Mouse (Mus musculus): ENCODE measurements around the gene Bhlhe23. TPM values are rescaled to one million over a fixed set of nuclear protein-coding genes. Genes with fewer than 3 reads are reported as not detected.

Gene Bhlhe23
- total and polyA plus RNA-seq, 3 experiments: not detected

GRCm38 (mm10) chr2:180748904-180749303 lies 27.8 kb downstream of the Bhlhe23 start:
- H3K27me3 ChIP-seq (replicated peaks): peaks cover 52% of the 10 kb centered on the region
- dilution Hi-C loops (cut with MboI; ENCODE audit: extremely low pct_ligation_motif_present, extremely low pct_unique_long_range_greater_than_20kb, low sequenced_read_pairs): no loop called here
- no peak overlapping the region for H3K27ac ChIP-seq (ENCODE audit: insufficient read depth, low read depth)
- TF ChIP-seq ELF1 (IDR thresholded peaks at IDR 0.05; ENCODE audit: low read depth, low read length): no peak
- no peak for TF ChIP-seq ZC3H11A (IDR thresholded peaks at IDR 0.05; ENCODE audit: low read depth, low read length)
- no peak for TF ChIP-seq MAX (IDR thresholded peaks at IDR 0.05; ENCODE audit: low read length)
- TF ChIP-seq CTCF (conservative IDR thresholded peaks at IDR 0.05 in 1 of 2, IDR thresholded peaks at IDR 0.05 in 1 of 2; ENCODE audit: low read depth in 2 of 2, low read length in 2 of 2): no peak
- TF ChIP-seq E2F4 (IDR thresholded peaks at IDR 0.05; ENCODE audit: insufficient replicate concordance, low read depth, low read length): no peak
- TF ChIP-seq USF2 (conservative IDR thresholded peaks at IDR 0.05; ENCODE audit: low read depth, low read length): no peak
- TF ChIP-seq RAD21 (IDR thresholded peaks at IDR 0.05; ENCODE audit: low read depth, low read length): no peak
- TF ChIP-seq MYC (IDR thresholded peaks at IDR 0.05; ENCODE audit: low read depth, low read length): no peak
- no peak for TF ChIP-seq CHD2 (IDR thresholded peaks at IDR 0.05; ENCODE audit: low read length)
- TF ChIP-seq TBP (conservative IDR thresholded peaks at IDR 0.05; ENCODE audit: low read depth, low read length): no peak
- TF ChIP-seq UBTF (IDR thresholded peaks at IDR 0.05; ENCODE audit: low read depth, low read length): no peak
- no peaks in the 10 kb centered on the region for H3K79me2 ChIP-seq (replicated peaks; ENCODE audit: control insufficient read depth, extremely low read depth, insufficient read depth, poor library complexity, severe bottlenecking)
- no peak overlapping the region for H3K4me2 ChIP-seq (ENCODE audit: insufficient read depth, low read depth, poor library complexity, severe bottlenecking)
- no peak overlapping the region for H3K9ac ChIP-seq (ENCODE audit: insufficient read depth, low read depth)
- peaks cover 0 to 2% of the 10 kb centered on the region in 2 experiments; a peak in 1 of 4 replicates for H3K4me1 ChIP-seq (ENCODE audit: control insufficient read depth in 1 of 2, insufficient read depth in 2 of 2)
- in situ Hi-C loops (cut with MboI; ENCODE audit: low pct_ligation_motif_present, low pct_unique_long_range_greater_than_20kb, low sequenced_read_pairs): no loop called here
- no peaks in the 10 kb centered on the region for H3K36me3 ChIP-seq (replicated peaks in 1 of 2; ENCODE audit: control insufficient read depth in 1 of 2, insufficient read depth in 1 of 2, low read length in 1 of 2)
- no peak for DNase-seq (ENCODE audit: extremely low read depth)
- H3K9me3 ChIP-seq (replicated peaks; ENCODE audit: low read length): no peaks in the 10 kb centered on the region
- no peak overlapping the region for H3K4me3 ChIP-seq (replicated peaks in 1 of 3; ENCODE audit: low read depth in 2 of 3, low read length in 2 of 3, poor library complexity in 1 of 3)

- no peaks in the 10 kb centered on the region for H3K9me3 ChIP-seq (replicated peaks; ENCODE audit: low read length)
- in situ Hi-C loops (cut with MboI; ENCODE audit: low pct_ligation_motif_present, low pct_unique_long_range_greater_than_20kb, low sequenced_read_pairs) (no loop called here), dilution Hi-C loops (cut with MboI; ENCODE audit: extremely low pct_ligation_motif_present, extremely low pct_unique_long_range_greater_than_20kb, low sequenced_read_pairs) (no loop called here)
- no peak overlapping the region for H3K4me2 ChIP-seq (ENCODE audit: insufficient read depth, low read depth, poor library complexity, severe bottlenecking)
- TF ChIP-seq SMC3 (IDR thresholded peaks at IDR 0.05; ENCODE audit: low read depth, low read length) (no peak), RCOR1 (conservative IDR thresholded peaks at IDR 0.05; ENCODE audit: low read depth, low read length) (no peak), MAZ (IDR thresholded peaks at IDR 0.05; ENCODE audit: low read depth, low read length) (no peak), MAX (IDR thresholded peaks at IDR 0.05; ENCODE audit: low read length) (no peak), KAT2A (IDR thresholded peaks at IDR 0.05; ENCODE audit: insufficient replicate concordance, low read length) (no peak), NRF1 (IDR thresholded peaks at IDR 0.05; ENCODE audit: low read depth, low read length) (no peak), MEF2A (IDR thresholded peaks at IDR 0.05; ENCODE audit: borderline replicate concordance, low read depth, low read length) (no peak), SIN3A (IDR thresholded peaks at IDR 0.05; ENCODE audit: low read length) (no peak), ELF1 (IDR thresholded peaks at IDR 0.05; ENCODE audit: low read depth, low read length) (no peak), JUND (conservative IDR thresholded peaks at IDR 0.05; ENCODE audit: low read depth, low read length) (no peak), ETS1 (conservative IDR thresholded peaks at IDR 0.05; ENCODE audit: low read depth, low read length) (no peak), POLR2A (IDR thresholded peaks at IDR 0.05; ENCODE audit: low read depth, low read length) (no peak), MYC (IDR thresholded peaks at IDR 0.05; ENCODE audit: low read depth, low read length) (no peak), RAD21 (IDR thresholded peaks at IDR 0.05; ENCODE audit: low read depth, low read length) (no peak)
- H3K9ac ChIP-seq (ENCODE audit: insufficient read depth, low read depth): no peak overlapping the region
- DNase-seq (ENCODE audit: extremely low read depth): no peak
- H3K36me3 ChIP-seq (replicated peaks in 1 of 2; ENCODE audit: control insufficient read depth in 1 of 2, insufficient read depth in 1 of 2, low read length in 1 of 2): peaks cover 0 to 7% of the 10 kb centered on the region in 2 experiments
- H3K4me1 ChIP-seq (ENCODE audit: control insufficient read depth in 1 of 2, insufficient read depth in 2 of 2): peaks cover 0 to 2% of the 10 kb centered on the region in 2 experiments; a peak in 1 of 4 replicates
- H3K4me3 ChIP-seq (replicated peaks in 1 of 3; ENCODE audit: low read depth in 2 of 3, low read length in 2 of 3, poor library complexity in 1 of 3): no peak overlapping the region
- H3K27ac ChIP-seq (ENCODE audit: insufficient read depth, low read depth): no peak overlapping the region
- peaks cover 35% of the 10 kb centered on the region for H3K27me3 ChIP-seq (replicated peaks)
- no peaks in the 10 kb centered on the region for H3K79me2 ChIP-seq (replicated peaks; ENCODE audit: control insufficient read depth, extremely low read depth, insufficient read depth, poor library complexity, severe bottlenecking)
Observed at GRCm38 (mm10) chr2:180746569-180747192, 30.0 kb downstream of the Bhlhe23 start.

Measured in CH12.LX (cell line).